Mouse (Mus musculus): ENCODE results near the gene Tap2.

Gene Tap2

GRCm38 (mm10) chr17:34203444-34203843, at the start of gene Tap2:
Gene Tap2 (plus strand): TSS chr17:34203527.
- WGBS = 70% methylated on average over 5 of the region's 5 CpGs

GRCm38 (mm10) chr17:34155534-34155933, 47.8 kb upstream of the Tap2 start:
- 65% methylated on average over 5 of the region's 5 CpGs for WGBS

- 60% methylated on average over 9 of the region's 9 CpGs for WGBS
These were observed 39.0 kb upstream of the Tap2 start for GRCm38 (mm10) chr17:34164202-34164895.

GRCm38 (mm10) chr17:34165033-34165730, 38.1 kb upstream of the Tap2 start:
- WGBS = 82% methylated on average over 6 of the region's 6 CpGs

GRCm38 (mm10) chr17:34169279-34169678, 34.0 kb upstream of the Tap2 start:
- 2% methylated on average over 2 of the region's 2 CpGs for WGBS

- 23% methylated on average over 4 of the region's 4 CpGs for WGBS
These were observed 32.8 kb upstream of the Tap2 start for GRCm38 (mm10) chr17:34170487-34170876.

GRCm38 (mm10) chr17:34170877-34171498, 32.3 kb upstream of the Tap2 start:
- 35% methylated on average over 13 of the region's 13 CpGs for WGBS

- WGBS = 97% methylated on average over 5 of the region's 5 CpGs
These were observed 30.8 kb upstream of the Tap2 start for GRCm38 (mm10) chr17:34172528-34172927.

- WGBS = 80% methylated on average over 1 of the region's 1 CpGs
These were observed 29.3 kb upstream of the Tap2 start for GRCm38 (mm10) chr17:34174075-34174474.

- 68% methylated on average over 4 of the region's 4 CpGs for WGBS
These were observed 26.1 kb upstream of the Tap2 start for GRCm38 (mm10) chr17:34177179-34177578.

GRCm38 (mm10) chr17:34179019-34179418, 24.3 kb upstream of the Tap2 start:
- WGBS = 64% methylated on average over 6 of the region's 6 CpGs

- WGBS = 78% methylated on average over 13 of the region's 13 CpGs
These were observed 23.1 kb upstream of the Tap2 start for GRCm38 (mm10) chr17:34179913-34180859.

GRCm38 (mm10) chr17:34183564-34184219, 19.6 kb upstream of the Tap2 start:
- 82% methylated on average over 15 of the region's 15 CpGs for WGBS

GRCm38 (mm10) chr17:34185526-34185925, 17.8 kb upstream of the Tap2 start:
- WGBS = 95% methylated on average over 9 of the region's 9 CpGs

GRCm38 (mm10) chr17:34186885-34187260, 16.5 kb upstream of the Tap2 start:
- WGBS = 5% methylated on average over 14 of the region's 14 CpGs

- under 1% methylated on average over 46 of the region's 46 CpGs for WGBS
These were observed 15.9 kb upstream of the Tap2 start, which contains the start of the genes Tap1 and Psmb9 for GRCm38 (mm10) chr17:34187261-34187916. Gene Tap1 (plus strand): TSS chr17:34187553. Gene Psmb9 (minus strand): TSS chr17:34187764.

- 9% methylated on average over 20 of the region's 20 CpGs for WGBS
These were observed 15.3 kb upstream of the Tap2 start for GRCm38 (mm10) chr17:34188010-34188409.

- WGBS = 90% methylated on average over 6 of the region's 6 CpGs
These were observed 14.3 kb upstream of the Tap2 start for GRCm38 (mm10) chr17:34188986-34189385.

- 42% methylated on average over 16 of the region's 16 CpGs for WGBS
These were observed 10.5 kb upstream of the Tap2 start for GRCm38 (mm10) chr17:34192852-34193251.

- WGBS = 63% methylated on average over 8 of the region's 8 CpGs
These were observed 9.9 kb upstream of the Tap2 start for GRCm38 (mm10) chr17:34193468-34193867.

- 86% methylated on average over 4 of the region's 4 CpGs for WGBS
These were observed 8.6 kb upstream of the Tap2 start for GRCm38 (mm10) chr17:34194723-34195122.
